Mouse (Mus musculus) lung, adult 2 months (tissue): Measurements from ENCODE around the gene Fosl2.

Source experiments
- CTCF ChIP-seq: fragments of 200-500 bp; IDR thresholded peaks from 2 replicates; pipeline ENCODE4 v1.5.1; 2011; ENCODE audit warnings: mild to moderate bottlenecking, low read length, control low read depth; ENCODE audit not compliant: insufficient read depth
- POLR2A ChIP-seq: fragments of 200-500 bp; IDR thresholded peaks from 2 replicates; pipeline ENCODE4 v1.6.1; 2011; ENCODE audit warnings: low read depth, mild to moderate bottlenecking, control low read depth, low read length, borderline replicate concordance; ENCODE audit errors: extremely low read depth

GRCm38 (mm10) chr5:32146281-32146680, 10.7 kb downstream of the Fosl2 start:
- TF ChIP-seq CTCF (no peak), POLR2A (no peak)
